Mouse (Mus musculus) intestine, postnatal 0 days (tissue): ENCODE measurements around the gene Ptms. TPM values are rescaled to one million over a fixed set of nuclear protein-coding genes. Genes with fewer than 3 reads are reported as not detected.

ENCODE experiments used
- ATAC-seq: fragments of 200-750 bp; cut with Nextera tagmentation; 2 replicates; pipeline ENCODE4 v1.8.0; 2017; ENCODE audit warnings: mild to moderate bottlenecking, moderate TSS enrichment, moderate library complexity
- H3K27ac ChIP-seq: fragments of 300-500 bp; sonication (generic); 2 replicates; pipeline ENCODE4 v1.5.1; 2014; ENCODE audit warnings: mild to moderate bottlenecking, low read depth, low read length, moderate library complexity
- H3K27me3 ChIP-seq: fragments of 300-500 bp; sonication (generic); replicated peaks from 2 replicates; pipeline ENCODE4 v1.6.1; 2014; ENCODE audit warnings: low read length, mixed read lengths; ENCODE audit not compliant: control insufficient read depth, insufficient read depth
- H3K36me3 ChIP-seq: fragments of 300-500 bp; sonication (generic); 2 replicates; pipeline ENCODE4 v1.6.1; 2014; ENCODE audit warnings: mild to moderate bottlenecking, moderate library complexity; ENCODE audit not compliant: control insufficient read depth, insufficient read depth
- H3K4me1 ChIP-seq: fragments of 300-500 bp; sonication (generic); replicated peaks from 2 replicates; pipeline ENCODE4 v1.6.1; 2014; ENCODE audit warnings: antibody characterized with exemption, low read length, mixed read lengths; ENCODE audit not compliant: control insufficient read depth, insufficient read depth
- H3K4me2 ChIP-seq: fragments of 300-500 bp; sonication (generic); replicated peaks from 2 replicates; pipeline ENCODE4 v1.6.1; 2014; ENCODE audit warnings: low read depth, mild to moderate bottlenecking, moderate library complexity
- H3K4me3 ChIP-seq: fragments of 300-500 bp; sonication (generic); 2 replicates; pipeline ENCODE4 v1.5.1; 2014; ENCODE audit warnings: low read depth, low read length
- H3K9ac ChIP-seq: fragments of 300-500 bp; sonication (generic); 2 replicates; pipeline ENCODE4 v1.6.1; 2014; ENCODE audit warnings: mild to moderate bottlenecking, low read depth, low read length
- H3K9me3 ChIP-seq: fragments of 300-500 bp; sonication (generic); 2 replicates; pipeline ENCODE4 v1.6.1; 2016; ENCODE audit warnings: mixed run types; ENCODE audit not compliant: control insufficient read depth
- CTCF ChIP-seq: sonication (generic); IDR thresholded peaks from 2 replicates; pipeline ENCODE4 v1.5.1; 2016; ENCODE audit warnings: low read depth, mild to moderate bottlenecking, control low read depth, antibody characterized with exemption, moderate library complexity
- WGBS: fragments of 180-500 bp; shearing (Covaris S2); extraction: QIAGEN DNeasy Blood & Tissue Kit; methylation state at CpG from one replicate; pipeline ENCODE4 v1.1.7; 2014; 5-methylcytosine and 5-hydroxymethylcytosine counted together
- polyA plus RNA-seq: library from polyadenylated mRNA; unstranded; fragments of >200 nt; fragmentation: Nextera tagmentation; extraction: Ambion mirVana; gene quantifications from 2 replicates; pipeline ENCODE4 v1.2.1, GENCODE M21; 2015

The Ptms gene
- polyA plus RNA-seq, 1 experiment from 2014 or later: 169 TPM

DNA sequence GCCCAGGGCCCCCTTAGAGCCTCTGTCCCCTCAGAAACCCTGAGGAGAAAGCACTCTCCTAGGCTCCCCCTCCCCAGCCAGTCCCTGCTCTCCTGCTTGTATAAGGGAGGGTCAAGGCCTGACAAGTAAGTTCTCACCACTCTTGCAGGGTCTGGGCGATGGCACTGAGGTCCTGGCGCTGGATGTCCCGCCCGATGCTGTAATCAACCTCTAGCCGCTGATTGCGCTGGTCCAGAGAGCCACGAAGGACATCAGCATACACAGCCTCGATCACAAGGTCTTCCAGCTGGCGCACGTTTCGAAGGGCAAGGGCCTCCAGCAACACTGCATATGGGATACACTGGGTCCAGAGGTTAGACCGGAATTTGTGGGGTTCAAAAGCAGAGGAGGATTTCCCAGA, 41.1 kb upstream of the Ptms start:
- Histone ChIP-seq H3K27ac (no peak overlapping the region), H3K9me3 (no peaks in the 10 kb centered on the region), H3K36me3 (peaks cover 37% of the 10 kb centered on the region), H3K27me3 (no peaks in the 10 kb centered on the region), H3K4me3 (no peak overlapping the region), H3K9ac (no peak overlapping the region), H3K4me2 (no peak overlapping the region), H3K4me1 (peaks cover 4% of the 10 kb centered on the region; the same call in 1 of the 2 replicates)
- TF ChIP-seq CTCF: no peak
- WGBS: 87% methylated on average over 12 of the region's 12 CpGs
- ATAC-seq: no peak

DNA sequence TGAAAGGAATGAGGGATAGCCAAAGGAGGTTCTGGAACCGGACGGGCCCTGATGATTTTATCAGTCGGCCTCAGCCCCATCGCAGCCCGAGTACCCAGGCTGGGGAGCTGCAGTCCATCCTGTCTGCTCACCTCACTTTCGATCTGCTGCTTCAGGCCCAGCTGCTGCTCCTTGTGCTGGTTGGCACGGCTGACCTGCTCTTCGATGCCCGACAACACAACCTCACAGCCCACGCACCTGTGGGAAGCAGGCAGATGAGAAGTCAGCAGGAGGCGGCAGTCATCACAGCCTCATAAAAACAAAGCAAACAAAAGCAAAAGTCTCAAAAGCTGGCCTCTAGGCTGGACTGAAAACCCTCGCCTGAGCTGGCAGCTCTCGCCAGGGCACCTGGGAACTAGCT, 40.1 kb upstream of the Ptms start:
- TF ChIP-seq CTCF: no peak
- Histone ChIP-seq H3K27me3 (no peaks in the 10 kb centered on the region), H3K36me3 (peaks cover 42% of the 10 kb centered on the region), H3K4me1 (peaks cover 4% of the 10 kb centered on the region; the same call in 1 of the 2 replicates), H3K27ac (no peak overlapping the region), H3K4me2 (no peak overlapping the region), H3K9me3 (no peaks in the 10 kb centered on the region), H3K4me3 (no peak overlapping the region), H3K9ac (no peak overlapping the region)
- ATAC-seq: no peak
- 91% methylated on average over 13 of the region's 13 CpGs for WGBS

DNA sequence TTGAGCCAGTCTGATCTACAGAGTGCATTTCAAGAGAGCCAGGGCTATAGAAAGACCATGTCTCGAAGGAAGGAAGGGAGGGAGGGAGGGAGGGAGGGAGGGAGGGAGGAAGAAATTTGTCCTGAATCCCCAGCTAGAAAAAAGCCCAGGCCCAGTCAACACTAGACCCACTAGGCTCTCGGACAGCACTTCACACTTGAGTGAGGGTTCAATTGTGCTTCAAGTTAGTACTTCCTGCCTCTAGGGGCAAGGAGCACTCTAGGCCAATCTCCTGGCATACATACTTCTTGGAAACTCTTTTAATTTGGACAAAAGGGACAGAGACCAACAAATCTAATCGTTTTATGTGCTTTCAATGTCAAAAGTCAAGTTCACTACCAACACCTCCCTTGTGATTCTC, 38.2 kb upstream of the Ptms start:
- no peaks in the 10 kb centered on the region for H3K27me3 ChIP-seq
- H3K36me3 ChIP-seq: peaks cover 45% of the 10 kb centered on the region
- H3K4me2 ChIP-seq: no peak overlapping the region
- no peak overlapping the region for H3K4me3 ChIP-seq
- no peaks in the 10 kb centered on the region for H3K4me1 ChIP-seq
- H3K9ac ChIP-seq: no peak overlapping the region
- H3K27ac ChIP-seq: no peak overlapping the region
- no peaks in the 10 kb centered on the region for H3K9me3 ChIP-seq
- ATAC-seq: no peak
- TF ChIP-seq CTCF: no peak
- 58% methylated on average over 3 of the region's 3 CpGs for WGBS

DNA sequence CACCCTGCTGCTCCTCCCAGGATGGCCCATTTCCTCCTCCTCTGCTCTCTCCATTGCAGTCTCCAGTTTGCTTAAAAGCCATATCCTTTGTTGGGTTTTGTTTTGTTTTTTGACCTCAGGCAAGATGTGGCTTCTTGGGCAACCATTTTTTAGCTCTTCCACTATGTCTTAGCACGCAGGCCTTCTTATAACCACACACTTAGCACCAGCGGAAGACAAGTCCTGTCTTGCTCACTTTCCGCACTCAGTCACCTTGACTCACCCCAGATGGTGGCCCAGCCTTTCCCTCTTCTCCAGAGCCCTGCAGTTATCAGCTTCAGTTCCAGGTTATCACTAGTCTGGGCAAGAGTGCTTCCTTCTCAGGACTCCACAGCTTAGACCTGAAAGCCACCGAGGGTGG, 35.3 kb upstream of the Ptms start:
- peaks cover 35% of the 10 kb centered on the region for H3K36me3 ChIP-seq
- no peak for TF ChIP-seq CTCF
- no peak overlapping the region for H3K27ac ChIP-seq
- no peaks in the 10 kb centered on the region for H3K9me3 ChIP-seq
- no peaks in the 10 kb centered on the region for H3K27me3 ChIP-seq
- ATAC-seq: no peak
- H3K4me2 ChIP-seq: no peak overlapping the region
- H3K4me3 ChIP-seq: no peak overlapping the region
- H3K9ac ChIP-seq: no peak overlapping the region
- H3K4me1 ChIP-seq: no peaks in the 10 kb centered on the region
- 92% methylated on average over 4 of the region's 4 CpGs for WGBS

DNA sequence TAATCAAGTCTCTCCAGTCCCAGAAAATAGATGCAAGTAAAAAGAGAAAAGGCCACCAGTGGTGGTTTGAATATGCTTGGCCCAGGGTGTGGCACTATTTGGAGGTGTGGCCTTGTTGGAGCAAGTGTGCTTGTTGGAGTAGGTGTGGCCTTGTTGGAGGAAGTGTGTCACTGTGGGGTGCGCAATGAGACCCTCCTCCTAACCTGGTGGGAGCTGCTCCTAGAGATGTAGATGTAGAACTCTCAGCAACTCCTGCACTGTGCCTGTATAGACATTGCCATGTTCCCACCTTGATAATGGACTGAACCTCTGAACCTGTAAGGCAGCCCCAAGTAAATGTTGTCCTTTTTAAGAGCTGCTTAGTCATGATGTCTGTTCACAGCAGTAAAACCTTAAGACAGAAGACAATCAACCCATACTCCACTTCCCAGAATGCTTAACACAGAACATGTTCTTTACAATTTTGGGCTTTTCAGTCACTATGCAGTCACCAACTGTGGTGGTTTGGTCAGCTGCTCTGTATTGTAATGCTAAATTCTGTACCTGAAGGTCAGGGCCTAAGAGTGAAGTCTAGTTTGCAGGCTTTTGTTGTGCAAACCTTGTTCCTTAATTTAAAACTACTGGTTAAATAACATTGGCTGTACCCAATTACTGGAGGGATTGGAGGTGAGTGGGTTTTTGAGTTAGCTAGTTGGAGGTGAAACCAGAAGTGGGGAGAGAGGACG, 34.2 kb upstream of the Ptms start:
- no peaks in the 10 kb centered on the region for H3K27me3 ChIP-seq
- no peak overlapping the region for H3K27ac ChIP-seq
- no peaks in the 10 kb centered on the region for H3K9me3 ChIP-seq
- H3K36me3 ChIP-seq: peaks cover 25% of the 10 kb centered on the region
- no peak overlapping the region for H3K4me3 ChIP-seq
- no peaks in the 10 kb centered on the region for H3K4me1 ChIP-seq
- ATAC-seq: no peak
- no peak overlapping the region for H3K9ac ChIP-seq
- 90% methylated on average over 2 of the region's 2 CpGs for WGBS
- no peak for TF ChIP-seq CTCF
- no peak overlapping the region for H3K4me2 ChIP-seq

DNA sequence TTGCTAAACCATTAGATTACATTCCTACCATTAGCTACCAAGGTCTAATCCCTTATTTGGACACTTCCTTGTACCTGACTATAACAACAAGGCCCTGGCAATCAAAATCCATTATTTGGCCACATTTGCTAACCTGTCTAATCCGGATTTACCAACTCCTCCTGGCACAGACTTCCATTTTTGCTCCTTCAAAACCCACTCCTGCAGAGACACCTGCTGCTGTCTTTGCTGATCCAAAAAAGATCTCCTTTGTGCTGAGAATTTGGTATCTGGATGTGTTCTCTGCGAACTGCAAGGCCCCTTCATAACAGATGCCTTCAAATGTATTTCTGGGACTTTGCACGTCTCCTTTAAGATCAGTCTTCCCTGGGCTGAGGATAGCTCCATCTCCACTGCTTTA, 23.6 kb upstream of the Ptms start:
- no peak overlapping the region for H3K9ac ChIP-seq
- H3K27me3 ChIP-seq: no peaks in the 10 kb centered on the region
- no peaks in the 10 kb centered on the region for H3K9me3 ChIP-seq
- 90% methylated on average over 3 of the region's 3 CpGs for WGBS
- no peak overlapping the region for H3K27ac ChIP-seq
- ATAC-seq: no peak
- H3K4me1 ChIP-seq: no peaks in the 10 kb centered on the region
- TF ChIP-seq CTCF: no peak
- no peak overlapping the region for H3K4me2 ChIP-seq
- H3K4me3 ChIP-seq: no peak overlapping the region
- H3K36me3 ChIP-seq: peaks cover 9% of the 10 kb centered on the region
